Mouse (Mus musculus): Measurements from ENCODE around the gene Gemin7.

DNA sequence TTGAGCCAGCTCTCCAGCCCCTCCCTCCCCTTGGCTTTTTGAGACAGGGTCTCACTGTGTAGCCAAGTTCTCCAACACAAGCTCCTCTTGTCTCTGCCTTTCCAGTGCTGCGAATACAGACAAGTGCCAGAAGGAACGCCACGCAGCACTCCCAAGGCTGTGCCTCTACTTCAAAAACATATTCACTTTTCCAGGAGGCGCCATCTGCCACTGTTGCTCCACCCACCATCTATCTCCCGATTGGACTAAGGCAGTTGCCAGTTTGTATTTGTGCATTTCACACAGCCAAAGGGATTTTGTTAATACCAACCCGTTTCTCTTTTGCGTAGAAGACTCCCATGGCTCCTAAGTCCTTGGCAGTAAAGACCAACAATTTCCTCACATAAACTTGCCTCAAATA lies 43.4 kb upstream of the Gemin7 start:
- TF ChIP-seq POLR2A (IDR thresholded peaks at IDR 0.05; ENCODE audit: borderline replicate concordance, low read depth, low read length), result no peak
- no peak for TF ChIP-seq CTCF (IDR thresholded peaks at IDR 0.05; ENCODE audit: low read depth, low read length)
